Mouse (Mus musculus) left cerebral cortex, adult 9 months (tissue): ENCODE data around the gene Cdc42ep4.

ENCODE experiments used
- DNase-seq, 2 experiments: peaks; one replicate each; pipeline ENCODE4 v3.0.0; 2022; ENCODE audit warnings: low spot score in 2 of 2

The Cdc42ep4 gene

DNA sequence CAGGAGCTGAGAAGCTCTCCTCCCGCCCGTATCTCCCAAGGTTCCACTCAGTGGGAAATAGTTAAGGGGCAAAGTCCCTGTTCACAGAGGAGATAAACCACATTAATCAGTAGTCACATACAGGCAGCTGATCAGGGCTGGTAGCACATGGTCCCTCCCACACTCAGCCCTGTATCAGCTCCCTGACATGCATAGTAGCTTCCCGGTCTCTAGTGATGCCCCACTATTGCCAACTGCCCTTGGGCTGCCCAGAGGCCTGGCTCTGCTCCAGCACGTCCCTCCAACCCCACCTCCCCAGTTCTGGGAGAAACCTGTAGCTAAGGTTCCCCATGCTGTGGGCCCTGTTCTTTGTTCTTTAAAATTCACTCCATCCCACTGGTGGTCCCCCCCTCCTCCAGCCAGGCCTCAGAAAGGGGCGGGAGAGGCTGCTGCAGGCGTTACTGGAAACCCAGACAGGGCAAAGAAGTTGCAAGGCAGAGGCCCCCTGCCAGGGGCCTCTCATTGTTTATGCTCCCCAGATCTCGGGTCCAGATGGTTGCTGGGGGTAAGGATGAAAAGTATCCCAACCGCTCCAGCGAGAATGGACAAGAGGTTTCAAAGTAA lies 1.8 kb downstream of the Cdc42ep4 start:
- no peak for DNase-seq

DNA sequence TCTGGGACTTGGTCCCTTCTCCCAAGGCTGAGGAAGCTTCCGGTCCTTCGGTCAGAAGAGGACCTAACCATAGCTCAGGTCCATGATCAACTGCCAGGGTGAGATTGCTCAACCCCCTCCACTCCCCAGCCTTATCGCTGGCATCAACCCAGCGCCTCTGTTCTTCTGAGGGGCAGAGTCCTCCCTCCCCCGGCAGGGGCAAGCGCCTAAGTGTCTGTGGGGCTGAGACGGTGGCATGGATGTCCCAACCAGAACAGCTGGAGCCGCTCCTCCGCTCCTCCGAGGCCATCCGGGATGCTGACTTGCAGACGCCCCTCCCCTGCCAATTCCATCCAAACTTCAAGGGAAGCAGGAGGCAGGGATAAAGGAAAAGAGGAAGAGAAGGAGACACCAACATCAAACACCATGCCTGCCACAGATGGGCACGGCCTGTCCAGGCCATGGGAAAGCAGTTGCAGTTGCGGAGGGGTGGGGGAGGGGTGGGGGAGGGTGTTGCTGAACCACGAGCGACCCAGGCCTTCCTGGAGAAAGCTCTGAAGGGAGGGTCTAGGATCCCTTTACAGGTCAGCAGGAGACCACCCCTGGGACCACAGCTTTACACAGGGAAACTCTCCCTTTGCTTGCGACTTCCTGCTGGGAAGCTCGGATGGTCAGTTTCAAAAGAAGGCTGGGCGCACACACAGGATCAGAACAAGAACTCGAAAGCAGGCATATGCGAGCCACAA lies 2.7 kb downstream of the Cdc42ep4 start:
- no peak for DNase-seq

DNA sequence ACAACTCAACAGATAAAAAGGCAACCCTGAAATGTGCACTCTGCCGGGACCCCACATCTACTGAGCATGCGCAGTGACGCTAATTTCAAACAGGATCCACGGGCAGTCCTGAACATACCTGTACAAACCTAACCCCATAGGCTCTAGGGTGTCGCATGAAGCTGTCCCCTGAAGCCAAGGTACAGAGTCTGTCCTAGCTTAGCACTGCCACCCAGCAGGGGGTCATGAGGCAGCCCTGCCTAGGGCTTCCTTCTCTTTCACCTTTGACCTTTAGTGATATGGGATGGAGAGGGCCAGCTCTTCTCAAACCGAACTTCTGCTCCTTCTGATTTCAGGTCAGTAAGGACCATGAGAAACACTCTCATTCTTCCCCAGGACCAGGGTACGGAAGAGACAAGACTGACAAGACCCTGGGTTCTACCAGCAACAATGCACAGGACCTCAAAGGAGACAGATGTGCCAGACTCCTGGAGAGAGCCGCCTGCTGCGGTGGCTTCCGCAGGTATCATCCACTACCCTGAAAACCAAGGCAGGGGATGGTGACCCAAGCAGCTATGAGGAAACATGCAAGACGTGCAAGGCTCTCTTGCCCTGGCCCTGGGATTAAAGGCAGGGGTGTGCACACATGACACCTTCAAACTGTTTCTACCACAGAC lies 3.8 kb downstream of the Cdc42ep4 start:
- DNase-seq, result no peak

DNA sequence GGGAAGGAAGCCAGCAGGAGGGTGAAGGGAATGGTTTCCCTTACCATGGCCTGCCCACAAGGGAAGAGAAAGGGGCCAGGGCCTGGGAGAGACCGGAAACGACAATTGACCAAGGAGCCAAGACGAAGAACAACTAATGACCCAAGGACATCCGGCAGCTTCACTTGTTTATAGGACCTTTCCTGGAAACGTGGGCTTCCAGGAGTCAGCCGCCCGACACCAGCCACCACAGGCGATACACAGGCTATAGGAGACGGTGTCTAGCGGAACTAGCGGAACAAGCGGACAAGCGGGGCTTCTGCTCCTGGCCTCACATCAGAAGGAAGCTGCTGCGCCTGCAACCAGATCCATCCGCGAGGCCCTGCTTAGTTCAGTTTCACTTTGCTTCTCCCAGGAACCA lies 4.6 kb downstream of the Cdc42ep4 start:
- DNase-seq, result no peak

DNA sequence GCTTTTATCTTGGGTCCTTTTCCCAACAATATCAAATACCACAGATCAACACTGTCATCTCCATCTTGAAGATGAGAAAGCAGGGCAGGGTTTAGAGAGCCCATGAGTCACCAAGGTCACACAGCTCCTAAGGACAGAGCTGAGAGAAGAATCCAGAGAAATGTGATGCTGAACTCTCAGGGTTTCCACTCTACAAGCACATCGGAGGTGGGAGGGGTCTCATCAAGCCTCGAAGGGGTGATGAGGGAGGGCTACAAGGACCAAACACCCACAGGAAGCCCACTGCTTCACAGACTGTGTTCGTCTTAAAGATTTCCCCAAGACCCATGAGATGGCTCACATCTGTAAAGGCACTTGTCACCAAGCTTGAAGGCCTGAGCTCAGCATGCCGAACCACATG lies 5.7 kb downstream of the Cdc42ep4 start:
- no peak for DNase-seq

DNA sequence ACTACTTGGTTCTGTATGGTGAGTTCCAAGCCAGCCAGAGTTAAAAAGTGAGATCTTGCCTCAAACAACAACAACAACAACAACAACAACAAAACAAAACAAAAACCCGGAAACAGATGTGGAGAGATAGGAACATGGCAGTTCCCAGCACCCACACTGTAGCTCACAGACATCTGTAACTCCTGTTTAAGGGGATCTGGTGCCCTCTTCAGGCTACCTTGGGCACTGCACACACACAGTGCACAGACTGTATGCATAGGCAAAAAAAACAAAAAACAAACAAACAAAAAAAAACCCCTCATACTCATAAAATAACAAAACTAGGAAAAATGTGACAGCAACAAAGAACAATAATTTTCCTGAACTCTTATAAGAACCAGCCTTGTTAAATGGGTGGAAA lies 8.7 kb downstream of the Cdc42ep4 start:
- DNase-seq, result no peak

DNA sequence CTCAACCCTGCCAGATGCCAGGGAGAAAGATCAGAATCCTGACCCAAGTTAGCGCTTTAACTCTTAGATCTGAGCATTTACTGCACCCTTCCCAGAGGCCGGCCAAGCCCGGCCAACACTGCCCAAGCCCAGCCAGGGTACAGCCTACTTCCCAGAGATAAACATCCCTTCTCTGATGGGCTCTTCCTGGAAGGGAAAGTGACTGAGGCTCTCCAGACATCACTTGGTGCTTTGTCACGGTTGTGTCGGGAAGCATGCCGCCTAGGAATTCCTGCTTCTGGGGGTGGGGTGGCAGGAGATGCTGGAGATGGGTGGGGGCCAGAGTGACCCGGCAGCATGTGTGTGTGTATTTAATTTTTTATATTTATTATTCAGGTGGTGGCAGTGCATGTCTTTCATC lies 11.6 kb downstream of the Cdc42ep4 start:
- DNase-seq, result no peak

DNA sequence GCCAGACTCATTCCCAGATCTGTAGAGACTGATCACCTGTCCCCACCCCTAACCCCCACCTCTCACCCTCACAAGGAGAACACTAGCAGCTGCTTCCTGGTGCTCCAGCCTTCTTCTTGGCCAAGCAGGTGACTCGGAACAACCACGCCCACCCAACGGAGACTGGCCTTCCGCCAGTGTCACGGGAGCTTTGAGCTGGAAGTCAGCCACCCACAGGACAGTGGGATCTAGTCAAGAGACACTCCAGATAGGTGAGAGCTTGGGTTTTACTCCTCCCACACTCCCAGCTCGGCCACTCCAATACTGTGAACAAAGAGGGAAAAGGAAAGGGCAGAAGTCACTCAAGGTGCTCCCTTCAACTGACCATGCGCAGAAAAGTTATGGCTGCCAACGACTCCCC lies 12.5 kb downstream of the Cdc42ep4 start:
- no peak for DNase-seq

DNA sequence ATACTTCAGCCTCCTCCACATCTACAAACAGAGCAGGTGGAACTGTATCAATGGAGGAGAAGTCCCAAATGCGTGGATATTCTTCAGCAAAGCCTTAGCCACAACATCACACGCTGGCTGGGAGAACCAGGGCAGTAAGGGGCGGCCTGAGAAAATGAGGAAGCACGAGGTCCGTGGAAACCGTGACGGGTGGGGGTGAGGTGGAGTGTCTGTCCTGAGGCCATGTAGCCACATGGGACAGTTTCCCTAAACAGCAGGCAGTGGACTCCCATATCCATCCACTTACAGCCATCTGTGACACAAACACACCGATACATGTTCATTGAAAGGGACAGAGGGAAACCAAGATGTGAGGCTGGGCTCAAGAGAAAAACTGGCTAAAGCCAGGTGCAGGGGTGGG lies 13.8 kb downstream of the Cdc42ep4 start:
- no peak for DNase-seq

DNA sequence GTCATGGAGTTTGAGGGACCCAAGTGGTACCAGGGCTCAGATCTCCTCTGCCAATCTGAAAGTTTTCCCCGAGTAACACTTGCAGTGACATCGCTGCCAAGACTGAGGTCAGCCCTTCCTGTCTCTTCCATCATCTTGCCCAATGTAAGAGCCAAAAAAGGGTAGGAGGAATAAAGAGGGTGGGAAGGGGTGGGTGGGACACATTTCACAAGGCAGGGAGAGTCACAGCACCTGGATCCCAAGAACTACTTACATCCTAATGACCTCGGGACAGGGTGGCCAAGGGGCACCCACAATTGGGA lies 14.2 kb downstream of the Cdc42ep4 start:
- no peak for DNase-seq

DNA sequence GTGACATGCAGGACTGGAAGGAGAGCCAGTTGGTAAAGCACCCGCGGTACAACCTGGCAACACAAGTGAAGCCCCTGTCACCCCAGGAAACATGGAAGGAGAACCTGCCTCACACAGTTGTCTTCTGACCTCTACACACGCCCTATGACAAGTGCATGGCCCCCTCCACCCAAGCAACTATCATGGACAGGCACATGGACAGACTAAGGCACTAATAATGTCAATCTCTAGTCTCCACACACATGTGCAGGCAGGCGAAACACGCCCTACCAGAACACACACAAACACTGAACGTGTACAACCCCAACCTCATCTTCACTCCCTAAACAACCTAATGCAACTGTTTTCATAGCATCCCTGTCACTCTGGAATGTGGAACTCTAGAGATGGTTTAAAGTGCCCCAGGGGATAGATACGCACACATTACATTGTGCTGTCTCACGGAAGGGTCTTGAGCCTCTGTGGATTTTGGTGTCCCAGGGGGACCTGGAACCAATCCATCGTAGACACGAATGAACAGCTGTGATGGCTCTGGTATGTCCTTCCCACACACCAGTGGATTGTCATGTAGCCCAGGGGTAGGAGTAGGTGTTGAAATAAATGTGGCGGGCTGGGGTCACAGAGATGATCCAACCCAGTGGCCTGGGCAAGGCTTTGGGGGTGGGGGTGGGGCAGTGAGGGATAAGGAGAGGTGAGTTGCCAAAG lies 14.7 kb downstream of the Cdc42ep4 start:
- no peak for DNase-seq

DNA sequence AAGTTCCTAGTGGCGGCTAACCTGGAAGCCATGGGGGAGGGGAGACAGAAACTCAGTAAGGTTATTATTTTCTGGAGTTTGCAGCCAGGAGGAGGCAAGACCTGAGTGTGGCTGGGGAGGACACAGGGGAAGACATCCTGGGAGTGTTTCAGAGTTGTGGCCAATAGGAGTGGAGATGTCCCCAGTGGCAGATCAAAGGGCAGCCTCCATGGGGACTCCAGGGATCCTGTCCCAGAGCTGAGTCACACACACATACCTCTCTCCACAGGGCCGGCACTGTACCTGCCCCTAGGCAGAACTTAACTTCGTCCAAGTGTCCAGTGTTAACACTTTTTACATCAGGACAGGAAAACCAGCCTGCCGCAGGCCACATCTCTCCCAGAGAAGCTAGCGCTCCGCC lies 16.5 kb downstream of the Cdc42ep4 start:
- DNase-seq, result no peak

DNA sequence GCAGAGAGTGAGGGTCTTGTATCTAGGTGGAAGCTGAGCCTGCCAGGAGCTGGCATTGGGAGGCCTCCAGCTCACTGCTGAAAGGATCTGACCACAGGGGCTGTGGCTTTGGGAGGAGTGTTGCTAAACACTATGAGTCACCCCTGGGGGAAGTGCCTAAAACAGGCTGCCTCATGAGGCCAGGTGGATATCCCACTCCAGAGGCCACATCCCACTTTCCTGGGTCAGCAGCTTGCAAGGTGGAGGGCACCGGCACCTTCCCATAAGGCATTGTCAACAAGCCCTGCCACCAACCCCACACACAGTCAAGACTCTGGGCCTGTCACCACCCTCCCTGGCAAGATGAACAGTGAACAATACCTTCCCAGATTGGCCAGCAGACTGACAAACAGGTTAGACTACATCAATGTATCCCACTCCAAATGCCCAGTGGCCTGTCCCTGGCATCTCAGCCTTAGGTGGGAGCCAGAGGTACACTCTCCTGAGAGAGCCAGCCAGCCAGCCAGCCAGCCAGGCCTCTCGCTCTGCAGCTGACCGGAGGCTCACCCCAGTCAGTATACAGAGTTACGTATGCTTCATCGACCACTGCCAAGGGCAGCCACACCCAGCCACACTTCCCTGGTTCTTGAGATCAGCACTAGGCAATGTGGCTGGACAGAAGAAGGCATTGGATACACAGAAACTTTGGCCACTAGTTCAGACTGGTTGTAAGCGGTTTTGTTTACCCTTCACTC lies 17.9 kb downstream of the Cdc42ep4 start:
- no peak for DNase-seq

DNA sequence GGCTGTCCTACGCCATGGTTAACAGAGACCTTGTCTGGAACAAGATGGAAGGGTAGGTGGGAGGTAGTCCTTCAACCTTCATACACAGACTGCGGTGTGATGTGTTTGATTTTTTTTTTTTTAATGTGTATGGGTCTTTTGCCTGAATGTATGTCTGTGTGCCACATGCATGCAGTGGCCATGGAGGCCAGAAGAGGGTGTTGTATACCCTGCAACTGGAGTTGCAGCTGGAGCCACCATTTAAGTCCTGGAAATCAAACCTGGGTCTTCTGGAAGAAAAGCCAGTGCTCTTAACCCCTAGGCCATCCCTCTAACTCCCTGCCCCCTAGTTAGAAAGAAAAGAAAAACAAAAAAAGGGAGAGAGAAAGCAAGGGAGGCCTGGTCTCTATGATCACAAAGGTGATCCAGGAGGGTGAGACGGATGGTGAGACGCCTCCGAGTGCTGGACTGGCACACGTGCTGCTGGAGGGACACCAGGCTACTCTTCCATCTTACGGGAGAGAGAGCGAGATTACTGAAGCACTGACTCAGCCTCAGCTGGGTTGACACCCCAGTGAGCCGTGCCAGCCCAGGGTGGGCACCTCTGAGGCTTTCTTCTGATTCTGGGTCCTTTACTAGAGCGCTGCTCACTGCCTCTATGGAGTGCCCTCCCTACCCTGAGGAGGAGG lies 19.6 kb downstream of the Cdc42ep4 start:
- no peak for DNase-seq

DNA sequence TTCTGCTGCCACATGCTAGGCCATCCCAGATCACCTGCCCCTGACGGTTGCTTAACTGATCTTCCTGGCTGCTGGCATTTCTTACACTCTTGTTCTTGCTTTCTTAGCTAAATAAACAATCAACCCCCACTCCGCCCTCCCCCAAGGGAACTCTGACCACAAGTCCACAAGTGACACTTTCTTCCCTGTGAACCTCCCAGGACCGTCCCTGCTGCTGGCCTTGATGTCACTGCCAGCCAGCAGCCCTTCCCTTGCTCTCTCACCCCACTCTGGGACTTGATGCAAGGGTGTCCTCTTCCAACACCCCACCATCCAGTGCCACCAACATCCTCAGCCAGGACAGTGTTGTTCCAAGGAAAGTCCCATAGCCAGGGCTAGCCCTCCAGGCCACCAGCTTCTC lies 20.8 kb downstream of the Cdc42ep4 start:
- DNase-seq, result no peak

DNA sequence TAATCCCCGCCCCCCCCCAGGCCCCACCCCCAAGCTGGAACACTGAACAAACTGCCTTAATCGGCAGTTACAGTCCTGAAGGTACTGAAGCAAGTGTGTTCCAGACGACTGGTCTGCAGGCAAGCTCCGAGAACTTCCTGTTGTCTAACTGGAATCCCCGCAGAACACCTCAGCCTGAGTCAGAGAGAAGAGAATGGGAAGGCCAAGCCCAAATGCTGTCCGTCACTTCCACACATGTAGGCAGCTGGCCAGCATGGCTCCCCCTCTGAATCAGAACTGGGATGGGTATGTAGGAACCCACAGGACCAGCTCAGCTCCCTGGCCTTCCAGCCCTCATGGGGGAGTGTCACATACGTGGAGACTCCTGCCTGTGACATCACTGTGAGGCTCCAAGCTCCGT lies 21.8 kb downstream of the Cdc42ep4 start:
- DNase-seq, result no peak

DNA sequence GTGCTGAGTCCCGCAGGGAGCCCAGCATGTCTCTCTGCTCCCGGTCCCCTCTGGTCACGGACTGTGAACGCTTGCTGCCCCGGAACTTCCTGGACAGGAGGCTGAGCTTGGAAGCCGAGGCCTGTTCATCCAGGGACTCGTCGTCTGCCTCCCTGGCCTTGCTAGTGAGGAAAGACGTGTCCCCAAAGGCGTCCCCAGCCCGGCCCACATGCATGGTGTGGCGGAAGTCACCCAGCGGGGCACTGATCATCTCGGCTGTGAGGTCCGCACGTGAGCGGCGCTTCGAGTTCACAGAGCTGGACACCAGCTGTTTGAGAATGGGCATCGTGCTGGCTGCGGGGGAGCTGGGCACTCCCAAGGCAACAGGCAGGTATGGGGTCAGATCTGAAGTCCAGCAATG lies 22.4 kb downstream of the Cdc42ep4 start:
- DNase-seq, result no peak

DNA sequence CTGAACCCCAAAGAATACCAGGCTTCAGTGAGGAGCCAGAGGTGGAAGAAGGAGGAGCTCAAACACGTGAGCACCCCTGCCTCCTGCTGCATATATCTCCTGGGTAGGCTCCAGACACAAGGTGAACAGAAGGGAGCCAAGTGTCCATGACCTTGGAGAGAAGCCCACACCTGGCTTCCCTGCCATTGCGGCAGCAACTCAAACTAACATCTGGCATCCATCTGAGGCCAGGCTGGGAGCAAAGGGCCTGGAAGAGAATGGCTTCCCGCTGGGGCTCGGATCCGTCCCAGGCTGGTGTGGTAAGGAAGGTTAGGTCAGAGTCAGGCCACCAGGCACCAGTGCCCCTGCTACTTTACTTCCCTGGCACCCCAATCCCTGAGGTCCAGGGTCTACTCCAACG lies 23.7 kb downstream of the Cdc42ep4 start:
- DNase-seq, result no peak

DNA sequence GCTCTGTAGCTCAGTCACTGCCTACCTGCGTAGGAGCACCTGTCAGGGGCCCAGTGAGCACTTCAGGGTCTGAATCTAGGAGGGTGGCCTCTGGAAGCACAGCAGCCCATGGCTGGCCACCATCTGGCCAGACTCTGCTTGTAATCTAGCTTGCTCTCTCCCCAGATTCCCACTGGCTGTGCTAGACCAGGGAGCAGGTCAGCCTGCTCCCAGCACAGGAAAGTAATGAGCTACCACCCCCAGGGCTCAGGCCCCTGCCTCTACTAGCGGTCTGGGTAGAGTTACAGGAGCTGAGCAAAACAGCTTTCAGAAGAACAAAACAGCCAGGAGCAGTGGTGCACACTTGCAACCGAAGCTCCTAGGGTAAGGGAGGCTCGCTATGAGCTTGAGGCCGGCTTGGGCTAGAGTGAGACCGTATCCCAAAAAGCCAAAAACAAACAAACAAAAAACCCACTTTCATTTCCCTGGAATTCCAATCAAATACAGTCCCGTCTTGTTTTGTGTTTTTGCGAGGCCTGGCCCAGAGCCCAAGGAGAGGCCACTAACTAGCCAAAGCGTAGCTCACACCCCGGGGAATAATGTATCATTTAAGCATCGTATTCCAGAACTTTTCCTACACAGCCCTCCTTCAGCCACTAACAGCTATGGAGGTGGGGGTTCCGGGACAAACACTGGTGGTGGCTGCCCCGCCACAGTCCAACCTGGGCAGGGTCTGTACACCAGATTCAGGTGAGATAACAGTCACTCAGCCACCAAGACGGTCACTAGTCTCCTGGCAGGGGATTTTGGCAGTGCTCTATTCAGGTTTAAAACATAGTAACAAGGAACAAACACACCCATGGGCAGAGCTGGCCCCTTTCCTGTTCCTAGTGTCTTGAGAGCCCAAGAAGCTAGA lies 24.4 kb downstream of the Cdc42ep4 start:
- no peak for DNase-seq

DNA sequence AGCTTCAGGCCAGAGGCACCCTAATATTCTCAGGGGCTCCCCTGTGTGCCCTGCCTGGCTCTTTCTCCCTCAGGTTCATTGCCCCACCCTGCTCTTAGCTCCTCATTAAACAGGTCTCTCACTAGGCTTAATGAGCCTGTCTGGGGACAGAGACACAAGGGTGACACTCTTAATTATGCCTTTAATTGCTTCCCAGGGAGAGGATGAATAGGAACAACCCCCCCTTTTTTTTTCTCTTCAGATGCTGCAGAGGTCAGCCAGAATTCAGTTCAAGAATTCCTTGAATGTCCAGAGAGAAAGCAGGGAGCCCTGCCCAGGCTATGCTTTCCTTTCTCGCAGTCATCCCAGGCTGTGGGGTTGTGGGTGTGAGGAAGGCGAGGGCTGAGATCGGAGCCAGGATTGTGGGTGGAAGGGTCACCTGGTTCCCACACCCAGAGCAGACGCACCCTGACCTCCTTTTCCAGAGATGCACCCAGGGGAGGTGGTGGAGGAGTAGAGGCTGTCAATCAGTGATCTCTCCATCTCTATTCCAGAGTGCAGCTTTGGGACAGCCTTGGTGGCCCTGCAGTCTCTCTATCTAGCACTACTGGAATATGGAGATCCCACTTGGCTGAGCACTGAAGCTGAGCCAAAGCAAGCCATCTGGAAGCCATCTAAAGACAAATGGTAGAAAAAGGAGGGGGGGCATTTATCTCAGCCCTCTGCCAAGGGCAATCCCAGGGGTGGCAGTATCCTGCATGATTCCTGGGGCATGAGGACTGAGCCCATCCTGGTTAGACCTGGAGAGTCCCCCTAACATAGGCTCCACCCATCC lies 26.2 kb downstream of the Cdc42ep4 start:
- DNase-seq, result no peak
